Mouse (Mus musculus) embryonic facial prominence, embryonic 12.5 days (tissue): ENCODE results near the gene Mosmo. TPM values are rescaled to one million over a fixed set of nuclear protein-coding genes. Genes with fewer than 3 reads are reported as not detected.

Source experiments
- ATAC-seq: fragments of 200-750 bp; cut with Nextera tagmentation; 2 replicates; pipeline ENCODE4 v1.8.0; 2017; ENCODE audit not compliant: insufficient number of reproducible peaks, insufficient read depth, low FRiP score, low TSS enrichment
- H3K27ac ChIP-seq: fragments of 300-500 bp; sonication (generic); 2 replicates; pipeline ENCODE4 v1.5.1; 2016; ENCODE audit warnings: mild to moderate bottlenecking
- H3K27me3 ChIP-seq: fragments of 300-500 bp; sonication (generic); 2 replicates; pipeline ENCODE4 v1.6.1; 2016; ENCODE audit warnings: mild to moderate bottlenecking, moderate library complexity
- H3K36me3 ChIP-seq: fragments of 300-500 bp; sonication (generic); 2 replicates; pipeline ENCODE4 v1.6.1; 2016; ENCODE audit warnings: mild to moderate bottlenecking
- H3K4me1 ChIP-seq: fragments of 300-500 bp; sonication (generic); 2 replicates; pipeline ENCODE4 v1.6.1; 2016
- H3K4me2 ChIP-seq: fragments of 300-500 bp; sonication (generic); replicated peaks from 2 replicates; pipeline ENCODE4 v1.6.1; 2016; ENCODE audit warnings: mild to moderate bottlenecking, moderate library complexity
- H3K4me3 ChIP-seq: fragments of 300-500 bp; sonication (generic); 2 replicates; pipeline ENCODE4 v1.5.1; 2016; ENCODE audit warnings: mild to moderate bottlenecking
- H3K9ac ChIP-seq: fragments of 300-500 bp; sonication (generic); 2 replicates; pipeline ENCODE4 v1.6.1; 2016; ENCODE audit warnings: mild to moderate bottlenecking, moderate library complexity
- H3K9me3 ChIP-seq: fragments of 300-500 bp; sonication (generic); 2 replicates; pipeline ENCODE4 v1.6.1; 2016; ENCODE audit warnings: mild to moderate bottlenecking, moderate library complexity
- WGBS: fragments of 180-500 bp; shearing (Covaris S2); methylation state at CpG from one replicate; pipeline ENCODE4 v1.1.7; 2016; 5-methylcytosine and 5-hydroxymethylcytosine counted together
- polyA plus RNA-seq: library from polyadenylated mRNA; unstranded; fragments of >200 nt; fragmentation: Nextera tagmentation; extraction: Ambion mirVana; gene quantifications from 2 replicates; pipeline ENCODE4 v1.2.1, GENCODE M21; 2016

Mosmo gene
- polyA plus RNA-seq, 1 experiment from 2014 or later = 15.4 TPM

DNA sequence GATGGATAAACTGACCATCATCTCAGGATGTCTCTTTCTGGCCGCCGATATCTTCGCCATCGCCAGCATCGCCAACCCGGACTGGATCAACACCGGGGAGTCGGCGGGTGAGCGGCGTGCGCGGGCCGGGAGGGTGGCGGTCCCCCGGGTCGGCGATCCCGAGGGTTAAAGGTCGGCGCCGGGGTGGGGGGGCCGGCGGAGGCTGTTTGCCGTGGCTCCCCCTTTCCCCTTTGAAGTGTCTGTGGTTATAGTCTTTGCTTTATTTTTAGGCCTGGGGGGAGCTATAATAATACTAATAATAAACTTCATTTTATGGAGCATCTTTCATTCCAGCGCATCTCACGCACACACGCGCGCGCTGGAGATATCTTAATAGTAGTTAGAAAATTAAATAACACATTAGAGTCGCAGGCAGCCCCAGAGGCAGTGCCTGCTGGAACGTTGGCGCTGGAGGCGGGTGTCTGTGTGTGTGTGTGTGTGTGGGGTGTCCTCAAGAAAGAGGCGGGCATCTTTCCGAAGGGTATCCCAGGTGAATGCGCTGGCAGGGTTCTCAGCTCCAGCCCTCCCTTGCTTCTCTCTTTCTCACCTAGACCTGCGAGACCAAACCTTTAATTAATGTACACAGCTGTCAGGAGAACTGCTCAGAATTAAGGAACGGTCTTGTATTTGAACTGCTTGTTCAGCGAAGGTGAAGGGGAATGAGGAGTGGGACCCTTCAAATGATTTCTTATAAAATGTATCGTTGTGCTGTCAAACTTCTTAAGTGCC is 530 bp downstream of the Mosmo start:
- 0 out of 2 replicates have a peak overlapping the region, but pooled peaks have one; percentile 60 for H3K27ac ChIP-seq
- WGBS = 2% methylated on average over 41 of the region's 42 CpGs
- H3K4me3 ChIP-seq = peak overlapping the region; percentile 90
- peak overlapping the region; percentile 95 for H3K9ac ChIP-seq
- H3K9me3 ChIP-seq = no peaks in the 10 kb centered on the region
- H3K36me3 ChIP-seq = no peaks in the 10 kb centered on the region
- peak; percentile 57 for ATAC-seq
- H3K4me1 ChIP-seq = peaks cover 20% of the 10 kb centered on the region
- H3K27me3 ChIP-seq = no peaks in the 10 kb centered on the region
- peak overlapping the region; percentile 81 for H3K4me2 ChIP-seq

DNA sequence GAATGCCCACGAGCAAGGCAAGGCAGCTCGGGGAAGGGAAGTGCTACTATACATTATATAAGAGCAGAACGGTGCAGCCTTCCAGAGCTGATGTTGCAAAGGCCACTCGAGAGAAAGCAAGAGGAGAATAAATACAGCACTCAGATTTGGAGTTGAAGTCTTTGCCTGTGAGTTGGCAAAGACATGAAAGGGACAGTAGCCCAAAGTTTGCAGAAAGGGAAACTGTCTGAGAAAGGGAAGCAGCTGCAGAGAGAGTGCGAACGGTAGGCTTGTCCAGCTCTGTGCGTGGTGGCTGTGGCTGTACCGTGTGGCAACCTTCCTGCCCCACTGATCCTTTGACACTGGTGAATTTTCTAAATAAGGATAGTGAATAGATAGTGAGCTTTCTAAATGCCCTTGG is 1.6 kb downstream of the Mosmo start:
- 0 out of 2 replicates have a peak overlapping the region, but pooled peaks have one; percentile 7 for H3K9ac ChIP-seq
- no peak for ATAC-seq
- no peaks in the 10 kb centered on the region for H3K27me3 ChIP-seq
- peaks cover 20% of the 10 kb centered on the region for H3K4me1 ChIP-seq
- peak overlapping the region; percentile 81 for H3K4me2 ChIP-seq
- no peaks in the 10 kb centered on the region for H3K36me3 ChIP-seq
- H3K27ac ChIP-seq = no peak overlapping the region
- H3K4me3 ChIP-seq = 0 out of 2 replicates have a peak overlapping the region, but pooled peaks have one; percentile 90
- no peaks in the 10 kb centered on the region for H3K9me3 ChIP-seq
- 62% methylated on average over 8 of the region's 8 CpGs for WGBS

DNA sequence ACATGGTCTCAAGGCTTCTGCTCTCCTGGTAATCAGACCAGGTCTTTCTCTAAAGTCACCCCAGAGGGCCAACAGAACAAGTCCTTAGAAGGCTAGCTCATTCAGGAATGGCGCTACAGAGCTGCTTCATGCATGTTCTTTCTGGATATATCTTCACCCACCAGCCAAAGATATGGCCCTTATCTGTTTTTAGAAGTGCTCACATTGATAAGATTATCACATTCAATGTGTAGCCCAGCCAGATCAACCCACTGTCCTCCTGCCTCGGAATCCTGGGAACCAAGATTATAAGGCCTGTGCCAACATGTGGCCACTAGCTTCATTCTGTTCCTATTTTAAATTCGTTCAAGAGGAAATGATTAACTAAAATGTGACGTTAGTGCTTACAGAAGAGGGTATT is 4.6 kb downstream of the Mosmo start:
- no peaks in the 10 kb centered on the region for H3K36me3 ChIP-seq
- 83% methylated on average over 4 of the region's 4 CpGs for WGBS
- no peak for ATAC-seq

DNA sequence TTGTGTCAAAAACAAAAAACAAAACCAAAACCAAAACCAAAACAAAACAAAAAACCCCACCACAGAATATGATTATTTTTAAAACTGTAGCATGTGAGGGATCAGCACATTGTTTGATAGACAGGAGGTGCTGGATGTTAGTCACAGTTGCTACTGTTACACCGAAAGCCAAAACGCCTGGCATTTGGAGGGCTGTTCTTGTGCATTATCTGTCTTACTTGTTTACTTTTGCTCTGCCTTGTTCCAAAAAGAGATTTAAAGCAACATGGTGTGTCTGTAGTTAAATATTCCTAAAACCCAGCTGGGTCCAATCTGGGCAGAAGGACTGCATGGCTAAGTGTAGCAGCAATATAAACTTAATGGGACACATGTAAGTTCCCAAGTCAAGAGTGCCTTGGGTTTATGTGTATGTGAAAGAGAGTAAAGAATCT is 7.3 kb downstream of the Mosmo start:
- H3K4me2 ChIP-seq = no peak overlapping the region
- no peak overlapping the region for H3K4me3 ChIP-seq
- no peaks in the 10 kb centered on the region for H3K36me3 ChIP-seq
- no peaks in the 10 kb centered on the region for H3K9me3 ChIP-seq
- no peaks in the 10 kb centered on the region for H3K4me1 ChIP-seq
- ATAC-seq = no peak
- no peak overlapping the region for H3K9ac ChIP-seq
- H3K27ac ChIP-seq = no peak overlapping the region
- no peaks in the 10 kb centered on the region for H3K27me3 ChIP-seq
- WGBS = 73% methylated on average over 2 of the region's 2 CpGs

More for the DNA sequence above, 4.6 kb downstream of the Mosmo start:
- H3K4me2 ChIP-seq = no peak overlapping the region
- no peak overlapping the region for H3K4me3 ChIP-seq
- peaks cover 15% of the 10 kb centered on the region for H3K4me1 ChIP-seq
- no peaks in the 10 kb centered on the region for H3K9me3 ChIP-seq
- H3K27ac ChIP-seq = no peak overlapping the region
- H3K9ac ChIP-seq = no peak overlapping the region
- no peaks in the 10 kb centered on the region for H3K27me3 ChIP-seq

DNA sequence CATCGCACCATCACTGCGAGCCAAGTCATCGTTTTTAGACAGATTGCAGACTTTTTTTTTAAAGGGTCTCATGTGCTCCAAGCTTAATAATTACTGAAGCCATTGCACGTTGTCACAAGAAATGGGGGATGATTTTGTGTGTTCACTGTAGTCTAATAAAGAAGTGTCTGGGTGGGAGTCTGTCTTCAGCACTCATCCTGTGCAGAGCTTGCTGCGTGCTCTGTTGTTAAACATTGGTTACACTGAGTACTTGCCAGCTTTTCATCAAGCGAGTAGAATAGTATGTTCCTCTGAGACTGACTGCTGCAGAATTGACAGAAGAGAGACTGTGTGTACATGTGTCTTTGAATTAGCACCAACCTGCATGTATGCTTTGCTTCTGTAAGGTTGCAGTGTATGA is 7.8 kb downstream of the Mosmo start:
- Histone ChIP-seq H3K36me3 (no peaks in the 10 kb centered on the region), H3K4me2 (no peak overlapping the region), H3K9me3 (no peaks in the 10 kb centered on the region), H3K27me3 (no peaks in the 10 kb centered on the region), H3K4me3 (no peak overlapping the region), H3K27ac (no peak overlapping the region), H3K4me1 (no peaks in the 10 kb centered on the region), H3K9ac (no peak overlapping the region)
- ATAC-seq = no peak
- 88% methylated on average over 6 of the region's 6 CpGs for WGBS

DNA sequence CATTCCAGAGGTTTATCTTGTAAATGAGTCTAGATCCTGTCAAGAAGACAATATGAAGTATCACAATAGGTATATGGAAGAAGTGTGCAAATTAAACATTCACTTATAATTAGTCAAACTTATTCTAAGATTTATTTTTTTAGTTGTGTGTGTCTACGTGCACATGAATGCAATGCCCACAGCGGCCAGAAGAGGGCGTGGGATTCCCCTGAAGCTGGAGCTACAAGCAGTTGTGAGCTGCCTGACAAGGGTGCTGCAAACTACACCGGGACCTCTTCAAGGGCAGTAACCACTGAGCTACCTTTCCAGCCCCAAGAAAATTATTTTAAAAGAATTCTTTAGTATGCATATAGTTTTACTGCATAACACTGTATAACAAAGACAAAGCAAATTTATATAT is 13.2 kb downstream of the Mosmo start:
- Histone ChIP-seq H3K36me3 (0 out of 2 replicates have a peak, but pooled peaks cover 6% of the 10 kb centered on the region), H3K4me1 (no peaks in the 10 kb centered on the region), H3K9ac (no peak overlapping the region), H3K27ac (no peak overlapping the region), H3K27me3 (no peaks in the 10 kb centered on the region), H3K4me3 (no peak overlapping the region), H3K4me2 (no peak overlapping the region), H3K9me3 (no peaks in the 10 kb centered on the region)
- whole genome bisulfite sequencing = 77% methylated on average over 4 of the region's 4 CpGs
- no peak for ATAC-seq

DNA sequence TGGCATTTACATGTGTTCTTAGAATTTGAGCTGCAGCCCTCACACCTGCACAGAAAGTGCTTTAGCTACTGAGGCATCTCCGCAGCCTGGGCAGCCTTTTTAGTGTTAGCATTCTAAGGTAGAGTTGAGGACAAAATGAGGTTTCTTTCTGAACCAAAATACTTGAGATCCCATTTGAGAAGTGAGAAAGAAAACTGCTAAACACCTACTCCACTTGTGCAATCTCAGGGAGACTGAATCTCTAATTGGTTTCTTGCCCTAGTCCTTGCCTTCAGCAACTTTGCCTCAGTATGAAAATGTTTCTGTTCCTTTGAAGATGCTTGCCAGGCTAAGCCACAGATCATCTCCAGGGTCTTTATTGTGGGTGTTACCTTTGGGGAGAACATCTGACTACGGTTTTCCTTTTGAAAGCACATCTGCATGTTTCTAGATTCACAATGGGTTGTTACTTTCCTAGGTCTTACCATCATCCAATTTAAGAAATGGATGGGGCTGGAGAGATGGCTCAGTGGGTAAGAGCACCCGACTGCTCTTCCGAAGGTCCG is 16.5 kb downstream of the Mosmo start:
- Histone ChIP-seq H3K27ac (no peak overlapping the region), H3K36me3 (0 out of 2 replicates have a peak, but pooled peaks cover 6% of the 10 kb centered on the region), H3K9ac (no peak overlapping the region), H3K4me2 (no peak overlapping the region), H3K4me3 (no peak overlapping the region), H3K27me3 (no peaks in the 10 kb centered on the region), H3K4me1 (no peaks in the 10 kb centered on the region), H3K9me3 (no peaks in the 10 kb centered on the region)
- 92% methylated on average over 5 of the region's 5 CpGs for WGBS
- ATAC-seq = no peak

DNA sequence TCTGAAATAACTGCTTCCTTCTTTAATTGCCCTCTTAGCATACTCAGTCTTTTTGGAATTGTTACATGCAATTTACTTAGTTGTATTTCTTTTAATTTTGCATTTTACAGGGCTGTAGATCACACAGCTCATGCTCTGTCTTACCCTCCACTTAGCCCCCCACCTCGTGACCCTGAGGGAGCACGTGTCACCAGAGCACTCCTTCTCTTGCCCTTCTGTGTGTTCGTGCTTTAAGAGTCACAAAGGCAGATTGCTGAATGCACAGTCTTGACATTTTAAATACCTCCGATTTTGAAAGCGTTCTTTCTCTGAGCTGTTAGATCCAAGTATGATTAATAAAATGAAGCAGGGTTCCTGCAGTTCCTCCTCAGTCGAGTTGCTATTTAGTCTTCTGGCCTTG is 17.8 kb downstream of the Mosmo start:
- H3K9ac ChIP-seq = no peak overlapping the region
- no peak overlapping the region for H3K27ac ChIP-seq
- H3K9me3 ChIP-seq = no peaks in the 10 kb centered on the region
- H3K36me3 ChIP-seq = 0 out of 2 replicates have a peak, but pooled peaks cover 6% of the 10 kb centered on the region
- H3K4me1 ChIP-seq = no peaks in the 10 kb centered on the region
- H3K4me2 ChIP-seq = no peak overlapping the region
- ATAC-seq = no peak
- WGBS = 38% methylated on average over 6 of the region's 6 CpGs
- no peaks in the 10 kb centered on the region for H3K27me3 ChIP-seq
- no peak overlapping the region for H3K4me3 ChIP-seq

DNA sequence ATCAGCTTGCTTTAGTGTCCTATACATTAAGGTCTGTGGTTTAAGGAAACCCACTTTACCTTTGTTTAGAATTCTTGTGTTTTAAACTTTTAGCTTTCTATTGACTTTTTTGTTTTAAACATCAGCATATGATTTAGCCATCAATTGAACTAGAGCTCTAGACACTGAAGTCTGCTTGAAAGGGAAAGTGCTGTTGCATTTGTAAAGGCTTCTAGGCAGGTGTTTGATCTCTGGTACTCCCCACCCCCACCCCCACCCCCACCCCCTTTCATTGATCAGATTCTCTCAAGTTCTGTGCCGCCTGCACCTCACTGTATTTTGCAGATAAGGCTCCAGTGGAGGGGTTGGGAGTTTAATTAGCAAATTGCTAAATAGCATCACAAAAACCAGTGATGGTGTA is 18.2 kb downstream of the Mosmo start:
- Histone ChIP-seq H3K4me1 (no peaks in the 10 kb centered on the region), H3K9ac (no peak overlapping the region), H3K9me3 (no peaks in the 10 kb centered on the region), H3K36me3 (0 out of 2 replicates have a peak, but pooled peaks cover 5% of the 10 kb centered on the region), H3K27me3 (no peaks in the 10 kb centered on the region), H3K27ac (no peak overlapping the region), H3K4me3 (no peak overlapping the region), H3K4me2 (no peak overlapping the region)
- ATAC-seq = no peak
- WGBS = 72% methylated on average over 1 of the region's 1 CpGs

DNA sequence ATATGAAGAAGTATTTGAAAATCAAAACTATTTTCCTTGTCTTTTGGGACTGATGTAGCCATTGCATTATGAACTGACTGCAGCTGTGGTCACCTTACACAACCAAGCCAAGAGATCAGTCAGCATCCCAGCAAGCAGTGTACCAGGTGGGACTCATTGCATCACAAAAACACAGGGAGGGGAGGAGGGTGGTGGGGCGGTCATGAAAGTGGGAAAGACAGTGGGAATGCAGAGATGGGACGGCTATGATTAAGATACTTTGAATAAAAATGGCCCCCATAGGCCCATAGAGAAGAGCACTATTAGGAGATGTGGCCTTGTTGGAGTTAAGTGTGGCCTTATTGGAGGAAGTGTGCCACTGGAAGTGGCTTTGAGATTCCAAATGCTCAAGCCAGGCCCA is 18.9 kb downstream of the Mosmo start:
- H3K27ac ChIP-seq = no peak overlapping the region
- WGBS = 92% methylated on average over 2 of the region's 2 CpGs
- H3K4me3 ChIP-seq = no peak overlapping the region
- no peaks in the 10 kb centered on the region for H3K27me3 ChIP-seq
- no peak overlapping the region for H3K4me2 ChIP-seq
- H3K4me1 ChIP-seq = no peaks in the 10 kb centered on the region
- H3K36me3 ChIP-seq = 0 out of 2 replicates have a peak, but pooled peaks cover 4% of the 10 kb centered on the region
- H3K9me3 ChIP-seq = no peaks in the 10 kb centered on the region
- H3K9ac ChIP-seq = no peak overlapping the region
- ATAC-seq = no peak

DNA sequence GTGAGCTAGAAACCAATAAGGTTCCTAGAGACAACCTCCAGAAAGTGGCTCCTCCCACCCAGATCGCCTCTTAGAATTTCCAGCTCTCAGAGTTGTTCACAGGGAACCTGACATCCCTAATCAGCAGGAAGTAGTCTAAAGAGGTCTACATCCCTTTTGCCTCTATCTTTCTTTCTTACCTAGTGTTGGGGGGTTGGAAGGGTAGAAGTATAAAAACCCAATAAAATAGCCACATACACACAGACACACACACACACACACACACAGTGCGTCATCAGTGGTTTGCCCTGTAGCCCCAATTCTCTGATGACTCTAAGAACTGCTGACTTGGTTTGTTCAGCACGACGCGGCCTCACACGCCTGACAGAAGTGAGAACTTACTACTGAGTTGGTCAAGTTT is 22.2 kb downstream of the Mosmo start:
- Histone ChIP-seq H3K27me3 (no peaks in the 10 kb centered on the region), H3K4me1 (no peaks in the 10 kb centered on the region), H3K27ac (no peak overlapping the region), H3K9ac (no peak overlapping the region), H3K36me3 (no peaks in the 10 kb centered on the region), H3K4me2 (no peak overlapping the region), H3K9me3 (no peaks in the 10 kb centered on the region), H3K4me3 (no peak overlapping the region)
- WGBS = 94% methylated on average over 6 of the region's 6 CpGs
- ATAC-seq = no peak

DNA sequence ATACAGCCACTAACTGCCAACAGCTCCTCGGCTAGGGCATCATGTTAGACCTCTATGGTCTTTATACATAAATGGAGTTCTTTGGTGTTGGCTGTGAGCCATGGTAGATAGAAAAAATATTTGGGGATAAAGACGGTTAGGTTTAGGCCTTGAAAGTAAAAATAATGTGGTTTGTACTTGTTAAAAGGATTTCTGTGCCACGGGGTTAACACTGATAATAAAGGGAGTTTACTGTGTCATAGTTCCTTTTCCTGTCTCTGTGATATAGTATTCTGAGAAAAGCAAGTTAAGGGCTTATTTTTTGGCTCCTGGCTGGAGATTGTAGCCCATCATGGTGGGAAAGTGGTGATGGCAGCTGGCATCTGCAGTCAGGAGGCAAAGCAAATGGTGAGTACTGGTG is 26.5 kb downstream of the Mosmo start:
- H3K4me2 ChIP-seq = no peak overlapping the region
- 90% methylated on average over 3 of the region's 3 CpGs for WGBS
- no peak overlapping the region for H3K9ac ChIP-seq
- no peaks in the 10 kb centered on the region for H3K4me1 ChIP-seq
- no peak for ATAC-seq
- H3K4me3 ChIP-seq = no peak overlapping the region
- no peaks in the 10 kb centered on the region for H3K9me3 ChIP-seq
- H3K27me3 ChIP-seq = no peaks in the 10 kb centered on the region
- no peak overlapping the region for H3K27ac ChIP-seq
- H3K36me3 ChIP-seq = no peaks in the 10 kb centered on the region
